Mouse (Mus musculus) liver, adult 2 months (tissue): ENCODE data around the gene Olfr319. TPM values are rescaled to one million over a fixed set of nuclear protein-coding genes. Genes with fewer than 3 reads are reported as not detected.
"Not testable (repeated sequence)": the region's sequence is repeated elsewhere in the genome, so short reads cannot be mapped to it uniquely, and the experiment has no call there.

Source experiments
- DNase-seq: peaks from one replicate; pipeline ENCODE4 v3.0.0-alpha.2; 2011; ENCODE audit warnings: low read depth, low spot score; ENCODE audit errors: extremely low read depth
- H3K27ac ChIP-seq: fragments of 200-500 bp; replicated peaks from 2 replicates; pipeline ENCODE4 v1.5.1; 2012; ENCODE audit warnings: low read depth, mild to moderate bottlenecking, control low read depth, inconsistent platforms, low read length; ENCODE audit not compliant: insufficient read depth
- H3K27me3 ChIP-seq: fragments of 200-500 bp; 2 replicates; pipeline ENCODE4 v1.6.1; 2012; ENCODE audit warnings: mild to moderate bottlenecking, moderate library complexity, low read length, inconsistent platforms; ENCODE audit not compliant: control insufficient read depth, insufficient read depth
- H3K36me3 ChIP-seq: fragments of 200-500 bp; 2 replicates; pipeline ENCODE4 v1.6.1; 2012; ENCODE audit warnings: low read length, inconsistent platforms; ENCODE audit not compliant: control insufficient read depth, insufficient read depth
- H3K4me1 ChIP-seq: fragments of 200-500 bp; 2 replicates; pipeline ENCODE4 v1.6.1; 2011; ENCODE audit warnings: low read length; ENCODE audit not compliant: control insufficient read depth, insufficient read depth
- H3K4me3 ChIP-seq: fragments of 200-500 bp; 2 replicates; pipeline ENCODE4 v1.5.1; 2011; ENCODE audit warnings: low read depth, mild to moderate bottlenecking, control low read depth, low read length, moderate library complexity; ENCODE audit not compliant: insufficient read depth
- H3K79me2 ChIP-seq: fragments of 200-500 bp; 2 replicates; pipeline ENCODE4 v1.6.1; 2012; ENCODE audit warnings: inconsistent platforms, mild to moderate bottlenecking, low read length, moderate library complexity; ENCODE audit not compliant: control insufficient read depth, insufficient read depth
- H3K9ac ChIP-seq: fragments of 200-500 bp; 2 replicates; pipeline ENCODE4 v1.6.1; 2012; ENCODE audit warnings: low read depth, mild to moderate bottlenecking, control low read depth, inconsistent platforms, low read length
- CTCF ChIP-seq: fragments of 200-500 bp; IDR thresholded peaks from 2 replicates; pipeline ENCODE4 v1.5.1; 2011; ENCODE audit warnings: low read depth, low read length, control low read depth
- POLR2A ChIP-seq: fragments of 200-500 bp; IDR thresholded peaks from 2 replicates; pipeline ENCODE4 v1.6.1; 2011; ENCODE audit warnings: low read length, control low read depth; ENCODE audit not compliant: insufficient read depth; ENCODE audit errors: extremely low read depth
- WGBS: fragments of 180-500 bp; shearing (Covaris S2); methylation state at CpG from one replicate; pipeline ENCODE4 v1.1.7; 2018; 5-methylcytosine and 5-hydroxymethylcytosine counted together
- polyA plus RNA-seq: library from polyadenylated mRNA; depleted of rRNA; stranded (reverse); fragments of >200 nt; gene quantifications from 2 replicates; pipeline ENCODE4 v1.2.3, GENCODE M21; 2012
- total RNA-seq: library from RNA; depleted of rRNA; stranded (reverse); fragments of >200 nt; gene quantifications from 2 replicates; pipeline ENCODE4 v1.2.3, GENCODE M21; 2014

Olfr319 gene
- total and polyA plus RNA-seq, 2 experiments: not detected

DNA sequence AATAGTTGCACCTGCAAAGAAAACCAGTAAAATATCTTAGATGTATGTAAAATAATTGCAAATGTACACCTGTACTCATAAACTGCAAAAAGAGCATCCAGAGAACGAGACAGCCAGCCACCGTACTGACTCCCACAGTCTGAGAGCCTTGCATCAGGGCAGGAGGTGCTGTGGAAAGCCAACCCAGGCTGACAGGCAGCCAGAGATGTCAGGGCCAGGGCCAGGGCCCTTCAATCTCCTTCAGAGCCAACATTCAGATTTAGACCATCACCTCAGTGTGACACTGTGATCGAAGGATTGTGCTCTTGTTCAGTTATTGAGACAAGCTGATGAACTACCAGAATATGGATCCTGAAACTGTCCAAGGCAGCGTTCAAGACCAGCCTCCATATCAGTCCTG, 20.7 kb downstream of the Olfr319 start:
- H3K9ac ChIP-seq: no peak overlapping the region
- no peak overlapping the region for H3K27ac ChIP-seq
- TF ChIP-seq CTCF (no peak), POLR2A (no peak)
- WGBS: 90% methylated on average over 4 of the region's 4 CpGs
- DNase-seq: no peak
- no peaks in the 10 kb centered on the region; the same call in 1 of the 2 replicates for H3K4me1 ChIP-seq
- H3K27me3 ChIP-seq: no peaks in the 10 kb centered on the region
- H3K79me2 ChIP-seq: no peaks in the 10 kb centered on the region
- no peaks in the 10 kb centered on the region for H3K36me3 ChIP-seq
- no peak overlapping the region for H3K4me3 ChIP-seq

DNA sequence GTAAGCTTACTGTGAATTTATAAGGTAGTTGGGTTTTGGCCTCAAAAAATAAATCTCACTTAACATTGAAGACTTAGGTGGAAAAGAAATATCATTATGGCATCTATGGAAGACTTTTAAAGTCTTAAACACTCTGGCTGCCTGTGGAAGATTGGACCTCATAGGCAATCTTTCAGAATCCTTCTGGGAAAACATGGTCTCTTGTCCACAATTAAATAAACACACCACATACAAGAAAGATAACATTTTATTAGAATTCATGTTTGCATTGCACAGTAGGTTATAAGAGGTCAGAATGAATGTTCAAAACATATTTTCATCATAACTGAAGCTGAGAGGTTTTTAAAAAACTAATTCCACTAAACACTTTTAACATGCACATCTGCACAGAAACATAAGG, 25.0 kb downstream of the Olfr319 start, which contains the start of gene Olfr318:
Gene Olfr318 (minus strand): TSS at position 101 of the 400 bp plus-strand sequence.
- TF ChIP-seq CTCF (no peak), POLR2A (no peak)
- Histone ChIP-seq H3K4me3 (no peak within 1 kb of the TSS), H3K9ac (no peak within 1 kb of the TSS), H3K27me3 (no peaks in the 10 kb centered on the region), H3K27ac (no peak within 1 kb of the TSS), H3K36me3 (no peaks in the 10 kb centered on the region), H3K4me1 (no peaks in the 10 kb centered on the region; the same call in 1 of the 2 replicates), H3K79me2 (no peaks in the 10 kb centered on the region)
- DNase-seq: no peak

DNA sequence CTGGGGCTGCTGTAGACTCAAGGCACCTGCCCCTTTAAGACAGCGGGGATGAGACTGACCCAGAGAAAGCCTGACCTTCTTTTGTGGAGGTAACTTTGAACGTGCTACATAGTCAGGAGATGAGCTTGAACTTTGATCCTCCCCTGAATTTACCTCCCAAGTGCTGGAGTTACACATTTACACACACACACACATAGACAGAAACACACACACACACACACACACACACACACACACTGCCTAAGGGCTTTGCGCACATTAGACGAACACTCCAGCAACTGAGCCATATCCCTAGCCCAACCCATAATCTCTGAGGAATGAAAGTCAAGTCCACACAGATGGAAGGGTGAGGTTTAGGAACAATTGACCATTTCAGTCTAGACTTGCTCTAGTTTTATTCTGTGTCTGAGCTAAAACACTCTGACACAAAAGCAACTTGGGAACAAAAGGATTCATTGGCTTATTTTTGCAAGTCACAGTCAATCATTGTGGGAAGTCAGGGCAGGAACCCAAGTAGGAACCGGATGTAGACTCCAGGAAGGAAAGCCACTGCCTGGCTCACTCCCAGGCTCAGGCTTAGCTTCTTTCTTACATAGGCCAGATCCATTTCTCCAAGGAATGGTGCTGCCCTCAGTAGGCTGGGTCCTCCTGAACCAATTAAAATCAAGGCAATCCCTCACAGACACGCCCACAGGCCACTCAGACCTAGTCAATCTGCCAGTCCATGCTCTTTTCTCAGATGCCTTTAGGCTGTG, 29.1 kb downstream of the Olfr319 start:
- peak; percentile 31 for DNase-seq
- 59% methylated on average over 6 of the region's 6 CpGs for WGBS

DNA sequence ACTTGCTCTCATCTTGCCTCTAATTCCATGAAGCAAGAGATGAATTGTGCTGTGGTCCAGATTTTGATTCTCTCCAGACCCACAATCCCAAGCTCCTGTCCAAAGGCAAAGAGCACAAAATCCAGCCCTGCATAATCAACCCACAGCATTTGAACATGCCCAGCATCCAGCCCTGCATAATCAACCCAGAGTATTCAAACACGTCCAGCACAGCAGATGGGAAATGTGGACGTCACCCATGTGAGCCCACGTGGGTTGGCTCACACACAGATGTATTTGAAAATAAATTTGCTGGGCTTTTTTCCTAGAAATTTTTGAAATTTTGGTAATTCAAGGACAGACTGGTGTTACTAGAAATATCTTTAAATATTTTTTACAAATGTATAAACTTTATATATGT, 34.4 kb downstream of the Olfr319 start:
- H3K79me2 ChIP-seq: no peaks in the 10 kb centered on the region
- WGBS: 68% methylated on average over 3 of the region's 3 CpGs
- H3K4me3 ChIP-seq: no peak overlapping the region
- no peaks in the 10 kb centered on the region for H3K27me3 ChIP-seq
- no peaks in the 10 kb centered on the region for H3K36me3 ChIP-seq
- no peak for DNase-seq
- H3K9ac ChIP-seq: no peak overlapping the region
- no peak overlapping the region for H3K27ac ChIP-seq
- no peaks in the 10 kb centered on the region for H3K4me1 ChIP-seq
- no peak for TF ChIP-seq POLR2A
- TF ChIP-seq CTCF: no peak

More for the DNA sequence above, 29.1 kb downstream of the Olfr319 start:
- not testable (repeated sequence) for H3K27me3 ChIP-seq, H3K4me3 ChIP-seq, H3K27ac ChIP-seq, H3K79me2 ChIP-seq, H3K36me3 ChIP-seq, H3K4me1 ChIP-seq, H3K9ac ChIP-seq

DNA sequence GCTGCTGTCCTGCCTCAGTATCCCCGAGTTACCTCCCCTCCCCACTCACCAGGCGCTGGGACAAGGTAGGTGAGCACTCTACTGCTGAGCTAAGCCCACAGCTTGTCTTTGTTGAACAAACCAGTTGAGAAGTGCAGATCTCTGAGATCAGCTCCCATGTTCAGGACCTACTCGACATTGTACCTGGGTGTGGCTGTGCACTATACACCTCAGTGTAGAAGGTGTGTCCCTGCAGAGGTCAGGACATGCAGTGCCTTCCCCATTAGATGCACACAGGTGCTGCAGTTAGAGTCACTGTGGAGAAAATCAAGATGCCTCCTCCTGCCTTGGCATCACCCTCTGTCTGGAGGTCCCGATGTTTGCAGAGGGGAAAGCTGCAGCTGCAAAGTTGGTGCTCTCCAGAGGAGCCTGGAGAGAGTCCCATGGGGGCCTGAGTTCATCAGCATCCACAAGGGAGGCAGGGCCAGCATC, 39.9 kb downstream of the Olfr319 start, which contains the start of gene Olfr317:
Gene Olfr317 (minus strand): TSS at position 421 of the 471 bp plus-strand sequence.
- Histone ChIP-seq H3K27me3 (no peaks in the 10 kb centered on the region), H3K27ac (no peak within 1 kb of the TSS), H3K4me1 (no peaks in the 10 kb centered on the region), H3K4me3 (no peak within 1 kb of the TSS), H3K79me2 (no peaks in the 10 kb centered on the region), H3K9ac (no peak within 1 kb of the TSS), H3K36me3 (no peaks in the 10 kb centered on the region)
- 62% methylated on average over 4 of the region's 4 CpGs for WGBS
- DNase-seq: no peak
- TF ChIP-seq CTCF (no peak), POLR2A (no peak)

DNA sequence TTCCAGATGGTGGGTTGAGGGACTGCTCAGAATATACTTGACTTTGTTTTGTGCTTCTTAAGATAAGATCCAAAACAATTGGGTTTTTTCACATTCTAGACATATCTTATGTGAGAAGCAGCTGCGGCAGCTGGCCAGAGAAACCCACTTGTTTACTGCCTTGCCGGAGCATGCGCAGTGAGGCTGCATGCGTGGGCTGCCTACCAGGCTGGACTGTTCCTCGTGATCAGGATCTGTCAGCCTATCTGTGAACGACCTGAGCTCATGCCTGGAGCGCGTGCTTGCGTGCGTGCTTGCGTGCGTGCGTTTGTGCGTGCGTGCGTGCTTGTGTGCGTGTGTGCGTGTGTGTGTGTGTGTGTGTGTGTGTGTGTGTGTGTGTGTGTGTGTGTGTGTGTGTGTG, 52.1 kb downstream of the Olfr319 start:
- not testable (repeated sequence) for H3K4me3 ChIP-seq, H3K9ac ChIP-seq, DNase-seq, H3K79me2 ChIP-seq, H3K4me1 ChIP-seq, H3K36me3 ChIP-seq, H3K27me3 ChIP-seq, H3K27ac ChIP-seq
- WGBS: 78% methylated on average over 18 of the region's 18 CpGs
